ENCODE assay signal across 20 mouse cellular contexts in genomic region chr6:106263396-106263795, GRCm38 (mm10).
A peak's percentile ranks its signal among the peaks of the same experiment; 100 is the strongest.
DNase-seq lines count a peak whose midpoint lies in the region; ATAC-seq and TF ChIP-seq lines count a peak whose summit lies in the region.
"Had no signal": no experiment of that assay in that cellular context is flagged by ENCODE, and none has a peak within 500 bp of the region (broad histone marks: within the 10 kb centered on the region; RNA-seq: fewer than 3 reads in every experiment).

No protein-coding gene starts in this region.

- no peaks in the 10 kb centered on the region for H3K27me3 ChIP-seq in kidney, embryonic 16.5 days (ENCODE audit: insufficient read depth, low read length)
- no peaks in the 10 kb centered on the region for H3K27me3 ChIP-seq in liver, postnatal 0 days (ENCODE audit: insufficient read depth, low read length)
- H3K27me3 ChIP-seq: forebrain, embryonic 15.5 days; heart, embryonic 13.5 days; hindbrain, embryonic 13.5 days; liver, embryonic 13.5 days; lung, embryonic 15.5 days; midbrain, embryonic 15.5 days had no signal

- H3K4me3 ChIP-seq in kidney, embryonic 16.5 days (ENCODE audit: low read length) = no peak overlapping the region
- H3K4me3 ChIP-seq in liver, postnatal 0 days (ENCODE audit: low read depth, low read length) = no peak overlapping the region
- H3K4me3 ChIP-seq: embryonic facial prominence, embryonic 10.5 days; forebrain, embryonic 15.5 days; heart, embryonic 13.5 days; hindbrain, embryonic 13.5 days; liver, embryonic 13.5 days; lung, embryonic 15.5 days; midbrain, embryonic 15.5 days; myocyte had no signal

- H3K9ac ChIP-seq in kidney, embryonic 16.5 days (replicated peaks; ENCODE audit: low read length) = no peak overlapping the region
- no peak overlapping the region for H3K9ac ChIP-seq in liver, postnatal 0 days (replicated peaks)
- H3K9ac ChIP-seq: forebrain, embryonic 15.5 days; heart, embryonic 13.5 days; hindbrain, embryonic 13.5 days; liver, embryonic 13.5 days; lung, embryonic 15.5 days; midbrain, embryonic 15.5 days had no signal

- no peak overlapping the region for H3K27ac ChIP-seq in kidney, embryonic 16.5 days (ENCODE audit: low read length)
- H3K27ac ChIP-seq in liver, postnatal 0 days (ENCODE audit: low read depth) = no peak overlapping the region
- H3K27ac ChIP-seq: embryonic facial prominence, embryonic 10.5 days; forebrain, embryonic 15.5 days; heart, embryonic 13.5 days; hindbrain, embryonic 13.5 days; liver, embryonic 13.5 days; lung, embryonic 15.5 days; midbrain, embryonic 15.5 days had no signal

- ATAC-seq in cerebellum, adult (ENCODE audit: insufficient number of reproducible peaks, low FRiP score, low TSS enrichment) = peak; percentile 74
- peak; percentile 46; the same call in 1 of the 2 replicates for ATAC-seq in kidney, embryonic 16.5 days (ENCODE audit: low FRiP score, low TSS enrichment)
- ATAC-seq in liver, postnatal 0 days = no peak
- ATAC-seq: forebrain, embryonic 15.5 days; inflammation-experienced regulatory T-cells, adult 6 months; midbrain, embryonic 15.5 days had no signal

- H3K4me2 ChIP-seq in kidney, embryonic 16.5 days (replicated peaks; ENCODE audit: low read depth, low read length) = no peak overlapping the region
- no peak overlapping the region for H3K4me2 ChIP-seq in liver, postnatal 0 days (ENCODE audit: low read depth, low read length)
- H3K4me2 ChIP-seq: forebrain, embryonic 15.5 days; heart, embryonic 13.5 days; hindbrain, embryonic 13.5 days; liver, embryonic 13.5 days; lung, embryonic 15.5 days; midbrain, embryonic 15.5 days had no signal

- TF ChIP-seq EP300 in liver, postnatal 0 days (IDR thresholded peaks at IDR 0.05; ENCODE audit: low read depth) = no peak

- H3K9me3 ChIP-seq in kidney, embryonic 16.5 days (ENCODE audit: low read length) = no peaks in the 10 kb centered on the region
- H3K9me3 ChIP-seq in liver, postnatal 0 days (ENCODE audit: low read length) = no peaks in the 10 kb centered on the region
- H3K9me3 ChIP-seq: embryonic facial prominence, embryonic 10.5 days; forebrain, embryonic 15.5 days; heart, embryonic 13.5 days; hindbrain, embryonic 13.5 days; liver, embryonic 13.5 days; lung, embryonic 15.5 days; midbrain, embryonic 15.5 days had no signal

- DNase-seq in cerebellum, postnatal 4 days (ENCODE audit: low spot score in 2 of 2) = no peak
- no peak for DNase-seq in kidney, postnatal 25 days
- DNase-seq in cerebellum, adult 11 months = peak; percentile 12
- peak; percentile 43 for DNase-seq in cerebellum, adult 9-11 months
- no peak for DNase-seq in liver, postnatal 0 days
- no peak for DNase-seq in adrenal gland, postnatal 14 days
- DNase-seq: adrenal gland, postnatal 10 days; kidney, adult 2 months; liver, embryonic 13.5 days; lung, postnatal 4 days had no signal

- no peaks in the 10 kb centered on the region for H3K4me1 ChIP-seq in kidney, embryonic 16.5 days (ENCODE audit: insufficient read depth, low read length)
- no peaks in the 10 kb centered on the region for H3K4me1 ChIP-seq in liver, postnatal 0 days (ENCODE audit: insufficient read depth)
- H3K4me1 ChIP-seq: embryonic facial prominence, embryonic 10.5 days; forebrain, embryonic 15.5 days; heart, embryonic 13.5 days; hindbrain, embryonic 13.5 days; liver, embryonic 13.5 days; lung, embryonic 15.5 days; midbrain, embryonic 15.5 days had no signal

- WGBS in kidney, embryonic 16.5 days = 61% methylated on average over 3 of the region's 3 CpGs
- WGBS in liver, postnatal 0 days (ENCODE audit: insufficient replicate concordance) = 86% methylated on average over 3 of the region's 3 CpGs

- no peak for TF ChIP-seq CTCF in liver, postnatal 0 days (IDR thresholded peaks at IDR 0.05; ENCODE audit: low read depth)

- no peaks in the 10 kb centered on the region for H3K36me3 ChIP-seq in kidney, embryonic 16.5 days (ENCODE audit: insufficient read depth, low read length)
- H3K36me3 ChIP-seq in liver, postnatal 0 days (replicated peaks; ENCODE audit: insufficient read depth, low read length) = no peaks in the 10 kb centered on the region
- H3K36me3 ChIP-seq: embryonic facial prominence, embryonic 10.5 days; forebrain, embryonic 15.5 days; heart, embryonic 13.5 days; hindbrain, embryonic 13.5 days; liver, embryonic 13.5 days; lung, embryonic 15.5 days; midbrain, embryonic 15.5 days had no signal

Comparison
In these comparisons a context has a peak if more than half of its experiments do, and no peak if none do; other contexts are left out.
1. DNase-seq: peak in cerebellum, adult 11 months (single experiment) and cerebellum, adult 9-11 months (single experiment); none in cerebellum, postnatal 4 days (0 of 2), kidney, postnatal 25 days (0 of 2), liver, postnatal 0 days (single experiment) and adrenal gland, postnatal 14 days (single experiment).